Mouse (Mus musculus) v-Abl transformed pro-B cells (cell line): Measurements from ENCODE around the gene Fam107a.

Source experiments
- in situ Hi-C, 2 experiments: fragments of 400-800 bp; cut with MboI; formaldehyde crosslinking; loops; one replicate each; pipeline ENCODE4 v1.15.1; 2025; ENCODE audit not compliant: unreplicated experiment in 2 of 2

The Fam107a gene

DNA sequence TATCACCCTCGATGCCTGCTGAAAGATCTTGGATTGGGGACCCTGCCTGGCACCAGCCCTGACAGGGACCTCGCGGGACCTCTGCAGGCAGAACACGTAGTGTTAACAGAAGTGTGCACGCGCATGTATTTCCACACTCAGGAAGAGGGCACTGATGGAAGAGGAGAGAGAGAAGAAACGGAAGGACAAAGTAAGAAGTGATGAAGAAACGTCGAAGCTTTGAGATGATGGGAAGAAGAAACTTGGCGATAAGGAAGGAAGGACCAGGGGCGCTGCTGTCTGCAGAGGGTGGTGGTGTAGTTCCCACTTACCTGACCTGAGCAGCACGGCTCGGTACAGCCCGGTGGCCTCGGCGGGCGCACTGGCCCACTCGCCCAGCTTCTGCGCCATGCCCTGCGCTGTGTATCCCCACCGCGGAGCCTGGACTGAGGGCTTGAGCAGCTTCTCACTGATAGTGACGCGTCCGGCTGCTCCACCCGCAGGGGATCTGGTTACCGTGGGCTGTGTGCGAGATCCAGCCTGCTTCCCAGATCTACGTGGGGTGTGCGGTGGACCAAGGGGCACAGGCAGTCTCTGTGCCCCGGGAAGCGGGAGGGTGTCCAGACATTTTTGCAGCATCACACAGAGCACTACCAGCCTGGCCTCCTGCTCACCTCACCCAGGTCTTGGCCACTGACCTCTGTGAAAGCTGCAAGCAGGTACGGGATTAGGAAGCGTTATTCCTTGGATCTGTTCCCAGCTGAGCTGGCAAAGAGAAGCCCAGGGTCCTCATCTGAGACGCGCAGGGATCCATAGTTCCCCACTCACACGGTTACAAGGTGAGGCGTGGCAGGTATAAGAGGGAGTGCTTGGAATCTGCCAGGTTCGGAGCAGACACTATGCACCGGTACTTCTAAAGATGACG, at the start of gene Fam107a:
Gene Fam107a, minus strand, starts transcription at position 830 of the 904 bp plus-strand sequence.
- in situ Hi-C loops: no loop called here

DNA sequence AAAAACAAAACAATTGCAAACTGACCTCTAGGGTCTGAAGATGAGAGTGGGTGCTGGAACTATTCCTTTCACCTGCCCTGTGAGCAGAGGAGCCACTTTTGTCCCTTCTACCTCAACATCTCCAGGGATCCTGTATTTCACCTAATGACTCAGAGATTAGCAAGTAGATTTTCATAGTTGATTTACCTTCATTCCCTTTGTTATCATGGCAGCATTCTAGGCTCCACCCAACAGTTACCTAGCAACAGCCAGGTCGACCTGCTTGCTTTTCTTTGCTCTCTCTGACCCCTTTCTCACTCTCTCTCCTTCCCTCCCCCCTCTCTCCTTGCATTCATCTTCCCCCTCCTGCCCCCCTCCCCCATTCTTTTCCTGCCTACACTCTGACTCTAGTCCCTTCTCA, 49.3 kb upstream of the Fam107a start:
- in situ Hi-C loops: no loop called here

DNA sequence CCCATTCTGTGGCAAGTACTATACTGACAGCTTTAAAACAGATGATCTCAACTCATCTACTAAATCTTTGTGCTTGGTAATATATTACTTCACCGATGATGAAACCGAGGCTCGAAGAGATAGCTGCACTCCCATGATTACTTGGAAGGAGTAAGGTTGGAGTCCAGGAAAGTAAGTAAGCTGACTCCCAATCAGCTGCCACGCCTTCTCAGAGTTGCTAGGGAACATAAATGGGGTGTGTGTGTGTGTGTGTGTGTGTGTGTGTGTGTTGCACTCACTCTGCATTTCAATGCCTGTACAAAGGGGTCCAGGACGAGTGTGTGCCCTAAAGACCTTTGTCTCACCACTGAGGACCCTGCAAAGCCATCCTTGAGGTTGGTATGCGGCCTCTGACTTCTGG, 48.0 kb upstream of the Fam107a start:
- in situ Hi-C loops: no loop called here

DNA sequence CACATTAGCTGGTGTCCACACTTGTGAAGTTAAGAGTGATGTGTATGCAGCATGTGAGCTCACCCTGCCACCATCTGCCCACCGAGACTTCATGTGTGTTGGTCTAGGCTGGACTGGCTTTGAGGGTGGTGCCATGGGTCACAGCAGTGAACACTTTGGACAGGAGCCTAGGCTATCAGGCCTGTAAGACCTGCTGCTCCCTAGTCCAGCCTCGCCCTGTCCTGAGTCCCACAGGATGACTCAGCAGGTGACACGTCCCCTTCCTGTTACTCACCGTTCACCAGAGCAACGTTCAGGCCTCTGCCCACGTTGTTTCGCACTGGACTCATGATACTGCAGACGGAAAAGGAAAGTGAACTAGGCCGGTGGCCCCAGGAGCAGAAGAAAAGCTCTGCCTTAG, 39.0 kb upstream of the Fam107a start:
- in situ Hi-C loops: no loop called here

DNA sequence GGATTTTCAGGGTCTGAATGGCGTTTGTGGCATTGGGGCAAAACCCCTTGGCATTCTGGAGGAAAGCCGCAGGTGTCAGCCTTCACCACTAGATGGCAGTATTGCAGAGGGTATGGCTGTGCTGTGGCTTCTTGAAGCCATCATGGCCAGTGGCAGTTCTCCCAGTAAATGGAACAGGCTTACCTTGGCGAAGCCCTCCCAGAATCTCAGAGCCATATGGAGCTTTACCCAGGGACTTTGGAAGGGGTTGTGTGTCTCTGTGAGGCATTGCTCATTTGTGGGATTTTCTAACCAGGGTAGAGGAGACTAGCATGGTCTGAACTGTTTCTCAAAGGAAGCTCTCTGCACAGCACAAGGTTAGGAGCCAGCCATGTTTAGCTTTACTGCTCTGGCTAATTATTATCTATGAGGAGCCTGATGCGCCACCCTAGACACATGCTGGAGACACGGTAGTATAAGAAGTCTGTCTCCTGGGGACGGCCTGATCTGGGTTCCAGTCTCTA, 38.2 kb upstream of the Fam107a start:
- in situ Hi-C loops: no loop called here

DNA sequence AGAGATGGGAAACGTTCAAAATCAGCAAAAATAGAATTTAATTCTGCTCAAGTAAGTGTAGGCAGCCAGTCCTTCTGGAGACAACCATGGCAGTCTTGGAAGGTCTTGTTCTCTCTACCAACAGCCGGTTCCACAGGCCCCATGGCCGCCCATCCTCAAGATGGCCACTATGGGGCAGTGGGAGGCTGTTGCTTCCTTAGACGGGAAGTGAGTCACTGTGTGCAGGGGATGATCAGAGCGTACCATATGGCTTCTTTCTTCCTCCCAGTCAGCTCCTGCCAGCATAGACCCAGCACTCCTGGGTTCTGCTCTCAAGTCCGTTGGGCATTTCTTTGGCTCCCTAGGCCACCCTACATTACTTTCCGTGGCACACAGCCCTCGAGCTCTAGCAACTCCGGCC, 31.1 kb upstream of the Fam107a start:
- in situ Hi-C loops: loop anchor here (5.0 to 10.0 kb wide), 2 partner anchors 174 to 177 kb away; partner anchors contain the start of gene Pdhb (in 2 of the 2)

DNA sequence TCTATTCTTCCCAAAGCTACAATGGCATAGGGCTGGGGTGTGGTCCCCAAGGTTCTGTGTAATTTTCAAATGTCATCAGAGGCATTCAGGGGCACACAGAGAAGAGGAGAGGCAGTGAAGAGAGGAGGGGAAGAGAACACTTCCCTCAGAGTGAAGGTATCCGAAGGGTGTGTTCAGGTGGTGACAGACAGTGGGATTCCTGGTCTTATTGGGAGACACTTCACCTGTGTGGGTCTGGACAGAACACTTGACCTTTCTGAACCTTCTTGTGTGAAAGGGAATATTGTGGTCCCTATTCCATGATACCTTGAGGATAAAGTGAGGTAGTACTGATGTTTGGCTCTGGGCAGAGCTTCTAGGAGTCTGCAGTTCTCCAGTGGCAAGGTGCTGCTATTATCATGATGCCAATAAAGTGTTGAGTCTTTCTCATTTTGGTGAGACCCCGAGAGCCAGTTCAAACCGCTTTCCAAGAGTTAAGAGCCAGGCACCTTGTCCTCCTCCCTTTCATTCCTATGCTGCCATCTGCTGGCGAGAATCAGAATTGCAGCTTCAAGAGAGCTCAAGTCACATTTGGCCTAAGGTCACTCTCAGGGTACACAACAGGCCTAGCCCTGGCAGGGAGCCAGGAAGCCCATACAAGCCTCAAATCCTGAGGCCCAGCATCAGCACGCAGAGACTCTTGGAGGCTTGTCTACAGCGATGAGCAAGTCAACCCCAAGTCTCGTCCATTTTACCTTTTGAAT, 28.6 kb upstream of the Fam107a start:
- in situ Hi-C loops: loop anchor here (5.0 to 10.0 kb wide), 2 partner anchors 172 to 174 kb away; partner anchors contain the start of gene Pdhb (in 2 of the 2)

DNA sequence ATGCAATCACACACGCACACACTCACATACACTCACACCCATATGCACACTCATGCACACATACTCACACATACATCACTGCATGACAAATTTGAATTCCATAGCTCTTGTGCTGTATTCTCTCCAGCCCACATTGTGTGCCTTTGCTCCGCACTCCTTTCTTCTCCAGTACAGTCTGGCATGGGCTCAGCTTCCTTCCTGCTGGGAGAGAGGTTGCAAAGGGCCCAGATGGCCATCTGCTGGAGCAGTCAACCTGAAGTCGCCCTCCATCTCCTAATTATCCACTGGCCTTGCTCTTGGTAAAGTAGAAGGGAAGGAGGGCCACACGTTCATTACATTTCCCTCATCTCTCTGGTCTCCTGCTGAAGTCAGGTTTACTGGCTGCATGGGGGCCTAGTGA, 27.7 kb upstream of the Fam107a start:
- in situ Hi-C loops: loop anchor here (5.0 to 10.0 kb wide), 2 partner anchors 171 to 173 kb away; partner anchors contain the start of gene Pdhb (in 2 of the 2)

DNA sequence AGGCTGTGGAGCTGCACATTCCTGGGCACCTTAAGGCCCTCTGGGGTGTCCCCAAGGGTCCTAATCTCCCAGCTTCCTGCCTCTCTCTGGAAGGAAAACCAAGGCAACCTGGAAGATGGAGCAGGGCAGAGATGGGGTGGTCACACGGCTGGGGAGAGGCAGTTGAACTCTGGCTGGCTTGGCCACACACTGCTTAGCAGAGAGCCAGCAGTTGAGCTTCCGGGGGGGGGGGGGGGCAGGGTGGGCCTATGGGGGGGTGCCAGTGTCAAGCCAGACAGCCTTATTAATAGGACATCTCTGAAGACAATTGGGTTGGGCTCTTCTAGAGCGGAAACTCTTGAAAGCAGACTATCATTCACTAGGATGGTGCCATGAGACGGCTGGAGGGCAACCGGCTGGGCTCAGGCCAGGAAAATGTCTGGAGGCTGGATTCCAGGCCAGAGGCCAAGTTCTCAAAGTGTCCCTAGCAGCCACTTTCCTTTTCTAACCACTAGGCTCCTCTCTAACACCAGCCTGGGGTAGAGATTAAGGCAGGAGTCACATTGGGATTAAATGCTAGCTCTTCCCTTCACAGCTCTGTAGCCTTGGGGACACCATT, 24.8 kb upstream of the Fam107a start:
- in situ Hi-C loops: loop anchor here in 1 of 2 experiments (5.0 to 10.0 kb wide), 3 partner anchors 168 to 375 kb away; partner anchors contain the start of gene Pdhb

DNA sequence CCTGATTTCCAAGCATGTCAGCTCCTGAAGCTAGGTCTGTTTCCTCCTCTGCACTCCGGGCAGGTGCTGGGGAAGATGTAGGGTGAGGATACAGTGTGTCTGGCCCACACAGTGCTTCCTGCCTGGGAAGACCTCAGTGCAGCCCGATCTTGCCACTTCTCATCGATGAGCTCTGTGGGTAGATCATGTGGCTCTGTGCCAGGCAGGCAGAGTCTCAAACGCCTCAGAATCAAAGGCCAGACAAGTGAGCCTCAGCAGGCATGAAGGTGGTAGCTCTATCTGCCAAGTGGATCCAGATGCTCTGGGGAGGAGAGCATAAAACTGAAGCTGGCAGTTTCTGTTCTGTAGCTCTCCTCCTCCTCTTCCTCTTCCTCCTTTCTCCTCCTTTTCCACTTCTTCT, 22.4 kb upstream of the Fam107a start:
- in situ Hi-C loops: loop anchor here in 1 of 2 experiments (5.0 to 10.0 kb wide), 3 partner anchors 165 to 373 kb away; partner anchors contain the start of gene Pdhb

DNA sequence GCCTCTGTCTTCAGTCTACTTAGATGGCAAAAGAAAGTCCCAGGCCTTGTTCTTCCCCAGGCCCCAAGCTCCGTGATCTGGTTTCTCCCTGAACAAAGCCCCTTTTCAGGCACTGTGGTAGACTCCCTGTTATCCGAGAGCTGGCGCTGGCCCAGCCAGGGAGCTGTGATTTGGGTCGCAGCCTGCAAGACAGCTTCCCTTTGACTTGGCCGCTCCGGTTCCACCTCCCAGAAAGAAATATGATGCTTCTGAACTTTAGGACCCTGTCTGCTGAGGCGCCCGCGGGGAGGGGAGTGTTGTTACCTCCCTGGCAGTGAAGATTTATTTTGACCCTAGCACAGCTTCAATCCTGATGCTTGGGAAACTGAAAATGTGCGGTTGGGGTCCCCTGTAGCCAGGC, 18.1 kb upstream of the Fam107a start:
- in situ Hi-C loops: no loop called here

DNA sequence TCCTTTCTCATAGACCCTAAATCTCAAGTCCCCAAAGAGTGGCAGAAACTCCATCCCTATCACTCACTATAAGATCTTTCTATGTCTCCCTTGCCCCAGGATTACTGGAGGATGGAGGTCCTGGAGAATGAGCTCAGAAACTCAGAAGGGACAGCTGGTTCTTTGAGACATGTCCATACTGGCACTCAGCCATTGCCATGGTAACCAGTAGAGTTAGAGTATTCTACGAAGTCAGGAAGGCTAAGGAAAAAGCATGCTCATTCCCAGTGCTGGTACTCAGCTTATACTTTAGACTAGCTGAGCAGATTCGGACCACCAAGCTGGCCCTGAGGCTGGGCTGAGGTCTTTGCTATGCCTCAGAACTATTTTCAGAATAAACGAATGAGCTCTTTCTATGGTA, 16.7 kb upstream of the Fam107a start:
- in situ Hi-C loops: no loop called here

DNA sequence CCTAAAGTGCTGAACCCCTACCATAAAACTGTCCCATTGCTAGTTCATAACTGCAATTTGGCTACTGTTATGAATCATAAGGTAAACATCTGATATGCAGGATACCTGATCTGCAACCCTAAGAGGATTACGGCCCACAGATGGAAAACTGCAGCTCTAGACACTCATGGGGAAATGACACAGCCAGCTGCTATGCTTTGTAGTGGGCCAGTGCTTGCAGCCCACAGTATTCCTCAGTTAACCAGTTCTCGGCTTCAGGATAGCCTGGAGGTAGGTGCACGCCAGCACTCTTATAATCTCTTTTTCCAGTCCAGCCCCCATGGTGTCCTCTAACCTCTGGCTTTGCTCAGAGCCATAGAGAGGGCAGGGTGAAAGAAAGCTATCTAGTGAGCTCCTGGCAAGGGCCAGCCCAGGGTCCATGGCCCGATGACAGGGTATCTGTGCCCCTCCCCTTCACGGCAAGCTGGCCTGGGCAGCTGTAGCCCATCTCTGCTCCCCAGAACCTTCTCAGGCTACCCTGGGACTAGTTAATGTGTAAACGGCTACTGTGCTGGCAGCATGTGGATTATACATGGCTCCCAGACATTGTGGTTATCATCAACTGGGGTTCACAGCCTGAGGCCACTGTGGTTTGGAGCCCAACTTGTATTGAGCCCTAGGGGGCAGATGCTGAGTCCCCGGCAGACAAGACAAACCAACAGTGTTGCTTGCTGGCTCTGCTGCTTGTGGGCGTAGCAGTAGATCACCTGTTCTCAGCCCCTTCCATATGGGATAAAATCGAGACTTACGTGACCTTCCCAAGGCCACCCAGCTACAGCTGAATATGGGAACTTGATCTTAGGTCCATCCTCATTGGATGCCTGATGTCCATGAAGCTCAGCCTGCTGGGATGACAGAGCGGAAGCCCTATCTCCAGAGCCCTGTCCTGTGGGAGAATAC, 14.8 kb upstream of the Fam107a start:
- in situ Hi-C loops: no loop called here

DNA sequence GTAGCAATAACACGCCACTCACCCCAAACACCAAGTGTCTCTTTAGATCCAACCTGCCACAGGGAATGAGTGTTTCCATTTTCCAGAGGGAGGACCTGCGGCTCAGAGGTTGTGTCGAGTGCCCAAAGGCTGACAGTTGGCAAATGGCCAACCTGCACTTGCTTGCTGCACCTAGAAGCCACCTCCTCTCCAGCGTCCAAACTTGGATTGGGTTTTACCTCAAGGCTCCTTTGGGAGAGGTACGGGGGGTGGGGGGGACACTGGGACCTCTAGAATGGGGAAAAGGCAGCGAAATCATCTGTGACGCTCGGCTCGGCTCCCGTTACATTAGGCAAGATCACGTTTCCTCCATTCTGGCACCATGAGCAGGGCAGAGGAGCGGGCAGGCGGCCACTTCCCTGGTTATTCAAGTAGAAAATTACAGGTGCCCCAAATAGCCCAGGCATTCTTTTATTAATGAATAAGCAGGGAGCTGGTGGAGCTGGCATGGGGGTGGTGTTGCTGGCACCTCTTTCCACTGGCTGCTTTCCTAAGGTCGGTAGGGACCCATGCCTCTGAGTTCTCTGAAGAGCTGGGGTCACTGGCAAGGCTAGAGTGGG, 13.6 kb upstream of the Fam107a start:
- in situ Hi-C loops: no loop called here

DNA sequence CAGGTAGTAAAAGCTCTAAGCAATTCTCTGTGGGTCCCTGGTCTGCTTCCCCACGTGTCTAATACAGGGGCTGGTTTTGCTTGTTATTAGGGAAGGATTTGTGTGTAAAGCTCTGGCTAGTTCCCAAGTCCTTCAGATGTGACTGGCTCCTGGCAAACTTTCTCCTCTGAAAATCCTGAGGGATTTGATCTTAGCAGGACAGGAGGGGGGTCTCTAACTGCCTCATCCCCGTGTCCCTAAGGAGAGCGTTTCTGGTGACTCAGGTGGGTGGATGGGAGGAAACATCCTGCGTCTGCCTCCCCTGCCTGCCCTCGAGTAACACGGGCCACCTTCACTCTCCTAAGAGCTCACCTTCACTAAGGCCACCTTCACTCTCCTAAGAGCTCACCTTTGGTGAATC, 12.6 kb upstream of the Fam107a start:
- in situ Hi-C loops: no loop called here

DNA sequence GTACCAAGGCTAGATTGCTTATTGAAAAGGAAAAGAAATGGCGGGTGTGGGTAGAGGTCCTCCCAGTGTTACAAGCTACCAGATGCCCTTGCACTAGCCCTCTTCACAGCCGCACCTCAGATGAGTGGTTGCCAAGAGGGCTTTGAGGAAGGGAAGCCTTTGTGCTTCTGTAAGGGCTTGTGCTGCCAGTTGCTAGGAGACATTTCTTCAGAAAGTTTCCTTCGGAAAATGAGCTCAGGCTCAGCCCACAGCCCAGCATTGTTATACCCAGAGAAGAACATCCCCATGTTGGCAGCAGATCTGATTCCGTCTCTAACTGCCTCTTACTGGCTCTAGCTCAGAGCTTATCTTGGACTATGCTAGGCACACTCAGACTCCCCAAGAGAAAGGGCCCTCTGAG, 11.7 kb upstream of the Fam107a start:
- in situ Hi-C loops: no loop called here

DNA sequence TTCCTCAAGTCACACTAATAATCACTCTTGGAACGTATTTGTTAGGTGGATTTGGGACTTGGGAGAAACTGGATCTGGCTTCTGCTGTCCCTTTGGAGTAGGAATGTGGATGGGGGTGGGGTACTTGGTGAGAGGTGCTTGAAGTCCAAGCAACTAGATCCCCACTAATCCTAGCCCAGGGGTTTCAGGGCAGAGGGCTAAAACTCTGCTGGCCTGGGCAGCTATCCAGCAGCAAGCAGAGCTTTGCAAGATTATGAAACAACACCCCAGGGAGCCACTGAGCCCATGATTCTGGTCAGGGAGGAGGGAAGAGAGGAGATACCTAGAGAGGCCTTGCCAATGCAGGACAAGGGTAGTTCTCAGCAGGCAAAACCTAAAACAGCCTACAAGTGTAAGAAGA, 9.5 kb upstream of the Fam107a start:
- in situ Hi-C loops: no loop called here

DNA sequence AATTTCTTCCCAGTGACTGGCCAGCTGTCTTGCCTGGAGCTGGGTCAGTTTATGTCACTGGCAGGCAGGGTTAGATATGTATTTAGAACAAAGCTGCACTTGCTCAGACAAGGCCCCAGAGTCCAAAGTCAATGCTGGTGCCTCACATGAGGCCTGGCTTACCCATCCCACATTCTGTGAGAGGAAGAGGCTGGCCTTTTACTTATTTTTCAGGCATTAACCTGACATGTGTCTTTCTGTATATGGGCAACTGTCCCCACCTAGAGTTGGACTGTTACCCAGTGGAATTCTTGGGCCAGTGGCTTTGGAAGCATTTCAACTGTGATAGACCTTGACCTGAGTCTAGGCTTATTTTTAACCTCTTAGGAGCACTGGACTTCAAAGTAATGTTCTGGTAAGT, 9.1 kb upstream of the Fam107a start:
- in situ Hi-C loops: no loop called here

DNA sequence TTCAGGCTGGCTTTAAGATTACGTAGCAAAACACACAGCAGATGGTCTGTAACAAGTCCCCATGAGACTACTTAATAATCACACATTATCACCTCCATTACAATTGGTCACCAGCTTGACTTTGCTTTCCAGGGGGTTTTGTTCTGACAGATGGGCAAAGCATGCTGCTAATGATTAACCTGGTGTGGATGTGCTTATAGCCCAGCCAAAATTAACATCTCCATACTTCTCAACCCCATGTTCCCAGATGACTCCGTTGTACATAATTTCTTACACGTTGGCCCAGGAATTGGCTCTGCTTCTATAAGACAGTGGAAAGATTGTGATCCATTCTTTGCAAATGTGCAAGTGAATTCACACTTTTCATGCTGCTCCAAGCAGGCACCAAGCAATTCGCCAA, 7.9 kb upstream of the Fam107a start:
- in situ Hi-C loops: no loop called here
